Mouse (Mus musculus): ENCODE measurements at regions not wholly inside any gene's neighbourhood (a gene's known extent, or its start where the extent isn't known, plus 50 kb on each side); places are given as distances from the start of the nearest gene placed in this dataset.

DNA sequence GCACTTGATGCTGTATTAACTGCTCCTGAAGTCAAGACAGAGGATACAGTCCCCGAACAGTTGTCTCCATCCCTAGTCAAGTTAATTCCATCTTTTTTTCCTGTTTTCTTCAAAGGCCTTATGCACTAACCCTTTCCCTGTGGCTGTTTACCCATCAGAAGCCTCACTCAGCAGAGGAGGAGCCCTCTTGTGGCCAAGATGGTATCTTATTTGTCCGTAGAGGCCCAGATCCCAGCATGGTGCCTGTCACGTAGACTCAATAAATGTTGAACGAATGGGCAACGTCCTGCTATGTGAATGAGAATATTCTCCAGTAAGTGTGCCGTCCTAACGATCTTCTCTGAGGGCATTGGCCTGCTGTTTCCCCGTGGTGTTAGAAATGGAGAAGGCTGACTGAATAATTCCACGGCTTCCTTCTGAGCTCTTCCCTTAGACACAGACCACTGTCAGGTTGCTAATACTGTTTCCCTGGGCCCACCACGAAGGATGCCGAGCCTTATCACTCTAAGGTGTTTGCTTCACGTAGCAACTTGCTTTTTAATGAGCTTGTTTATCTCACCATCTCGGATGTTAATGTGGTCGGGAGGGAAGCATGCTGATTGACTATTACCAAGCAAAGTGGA is 113.1 kb upstream of the Fmo9 start:
- no peak for DNase-seq (ENCODE audit: low spot score)
- Histone ChIP-seq H3K36me3 (ENCODE audit: insufficient read depth, low read length) (no peaks in the 10 kb centered on the region), H3K27me3 (ENCODE audit: insufficient read depth, low read length) (no peaks in the 10 kb centered on the region), H3K4me2 (ENCODE audit: low read length) (no peak overlapping the region), H3K4me3 (replicated peaks; ENCODE audit: low read depth, low read length) (no peak overlapping the region), H3K9me3 (replicated peaks; ENCODE audit: low read length) (no peaks in the 10 kb centered on the region), H3K4me1 (replicated peaks; ENCODE audit: insufficient read depth, low read length) (no peaks in the 10 kb centered on the region), H3K9ac (ENCODE audit: low read depth, low read length) (no peak overlapping the region), H3K27ac (no peak overlapping the region)
- 56% methylated on average over 14 of the region's 14 CpGs for WGBS
- peak; percentile 50 for TF ChIP-seq CTCF (IDR thresholded peaks at IDR 0.05; ENCODE audit: low read depth)
- ATAC-seq (replicated peaks; ENCODE audit: low FRiP score, low read depth): no peak

DNA sequence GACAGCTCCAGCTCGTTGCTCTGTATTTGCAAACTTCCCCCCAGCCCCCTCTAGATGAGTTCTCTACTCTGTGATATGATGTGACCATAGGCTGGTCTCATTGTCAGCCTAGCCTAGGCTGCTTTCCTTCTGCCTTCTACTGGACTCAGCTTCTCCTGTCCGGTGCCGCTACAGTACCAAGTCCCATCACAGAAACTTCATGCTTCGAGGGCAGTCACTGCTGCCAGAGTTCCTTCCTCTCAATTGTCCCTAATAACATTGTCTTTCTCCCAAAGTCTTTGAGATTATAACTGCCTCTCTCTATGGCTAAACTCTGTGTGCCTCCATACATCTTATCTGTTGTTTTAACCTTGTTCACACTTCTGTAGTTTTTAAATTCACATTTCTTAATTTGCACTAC is 114.0 kb upstream of the Fmo9 start:
- Histone ChIP-seq H3K4me1 (replicated peaks; ENCODE audit: insufficient read depth, low read length) (no peaks in the 10 kb centered on the region), H3K4me3 (replicated peaks; ENCODE audit: low read depth, low read length) (no peak overlapping the region), H3K27ac (no peak overlapping the region), H3K27me3 (ENCODE audit: insufficient read depth, low read length) (no peaks in the 10 kb centered on the region), H3K9me3 (replicated peaks; ENCODE audit: low read length) (no peaks in the 10 kb centered on the region), H3K4me2 (ENCODE audit: low read length) (no peak overlapping the region), H3K36me3 (ENCODE audit: insufficient read depth, low read length) (no peaks in the 10 kb centered on the region), H3K9ac (ENCODE audit: low read depth, low read length) (no peak overlapping the region)
- ATAC-seq (replicated peaks; ENCODE audit: low FRiP score, low read depth) (no peak), DNase-seq (ENCODE audit: low spot score) (no peak)
- TF ChIP-seq CTCF (IDR thresholded peaks at IDR 0.05; ENCODE audit: low read depth): no peak
- 77% methylated on average over 4 of the region's 4 CpGs for WGBS

GRCm38 (mm10) chr1:166796362-166796925 is 114.8 kb upstream of the Fmo9 start:
- DNase-seq (ENCODE audit: low spot score): no peak
- no peaks in the 10 kb centered on the region for H3K4me1 ChIP-seq (replicated peaks; ENCODE audit: insufficient read depth, low read length)
- no peak overlapping the region for H3K27ac ChIP-seq
- no peaks in the 10 kb centered on the region for H3K36me3 ChIP-seq (ENCODE audit: insufficient read depth, low read length)
- no peak for TF ChIP-seq CTCF (IDR thresholded peaks at IDR 0.05; ENCODE audit: low read depth)
- H3K9ac ChIP-seq (ENCODE audit: low read depth, low read length): no peak overlapping the region
- ATAC-seq (replicated peaks; ENCODE audit: low FRiP score, low read depth): no peak
- H3K27me3 ChIP-seq (ENCODE audit: insufficient read depth, low read length): no peaks in the 10 kb centered on the region
- H3K9me3 ChIP-seq (replicated peaks; ENCODE audit: low read length): no peaks in the 10 kb centered on the region
- WGBS: 69% methylated on average over 6 of the region's 6 CpGs
- H3K4me2 ChIP-seq (ENCODE audit: low read length): no peak overlapping the region
- H3K4me3 ChIP-seq (replicated peaks; ENCODE audit: low read depth, low read length): no peak overlapping the region

GRCm38 (mm10) chr1:166796931-166797330 is 115.3 kb upstream of the Fmo9 start:
- Histone ChIP-seq H3K9me3 (replicated peaks; ENCODE audit: low read length) (no peaks in the 10 kb centered on the region), H3K4me2 (ENCODE audit: low read length) (no peak overlapping the region), H3K27ac (no peak overlapping the region), H3K27me3 (ENCODE audit: insufficient read depth, low read length) (no peaks in the 10 kb centered on the region), H3K4me1 (replicated peaks; ENCODE audit: insufficient read depth, low read length) (no peaks in the 10 kb centered on the region), H3K9ac (ENCODE audit: low read depth, low read length) (no peak overlapping the region), H3K36me3 (ENCODE audit: insufficient read depth, low read length) (no peaks in the 10 kb centered on the region), H3K4me3 (replicated peaks; ENCODE audit: low read depth, low read length) (no peak overlapping the region)
- no peak for ATAC-seq (replicated peaks; ENCODE audit: low FRiP score, low read depth)
- DNase-seq (ENCODE audit: low spot score): no peak
- WGBS: 74% methylated on average over 4 of the region's 4 CpGs
- no peak for TF ChIP-seq CTCF (IDR thresholded peaks at IDR 0.05; ENCODE audit: low read depth)

GRCm38 (mm10) chr1:166800953-166801603 is 119.4 kb upstream of the Fmo9 start:
- Histone ChIP-seq H3K4me3 (replicated peaks; ENCODE audit: low read depth, low read length) (no peak overlapping the region), H3K9ac (ENCODE audit: low read depth, low read length) (no peak overlapping the region), H3K9me3 (replicated peaks; ENCODE audit: low read length) (no peaks in the 10 kb centered on the region), H3K27ac (no peak overlapping the region), H3K4me1 (replicated peaks; ENCODE audit: insufficient read depth, low read length) (no peaks in the 10 kb centered on the region), H3K27me3 (ENCODE audit: insufficient read depth, low read length) (no peaks in the 10 kb centered on the region), H3K36me3 (ENCODE audit: insufficient read depth, low read length) (no peaks in the 10 kb centered on the region), H3K4me2 (ENCODE audit: low read length) (no peak overlapping the region)
- no peak for DNase-seq (ENCODE audit: low spot score)
- 67% methylated on average over 11 of the region's 11 CpGs for WGBS
- ATAC-seq (replicated peaks; ENCODE audit: low FRiP score, low read depth): no peak
- TF ChIP-seq CTCF (IDR thresholded peaks at IDR 0.05; ENCODE audit: low read depth): no peak

- Histone ChIP-seq H3K4me2 (ENCODE audit: low read length) (no peak overlapping the region), H3K36me3 (ENCODE audit: insufficient read depth, low read length) (no peaks in the 10 kb centered on the region), H3K4me3 (replicated peaks; ENCODE audit: low read depth, low read length) (no peak overlapping the region), H3K4me1 (replicated peaks; ENCODE audit: insufficient read depth, low read length) (no peaks in the 10 kb centered on the region), H3K27me3 (ENCODE audit: insufficient read depth, low read length) (no peaks in the 10 kb centered on the region), H3K9ac (ENCODE audit: low read depth, low read length) (no peak overlapping the region), H3K27ac (no peak overlapping the region), H3K9me3 (replicated peaks; ENCODE audit: low read length) (no peaks in the 10 kb centered on the region)
- 55% methylated on average over 4 of the region's 4 CpGs for WGBS
- DNase-seq (ENCODE audit: low spot score) (no peak), ATAC-seq (replicated peaks; ENCODE audit: low FRiP score, low read depth) (no peak)
- TF ChIP-seq CTCF (IDR thresholded peaks at IDR 0.05; ENCODE audit: low read depth): no peak
Measured at GRCm38 (mm10) chr1:166801929-166802328, 120.3 kb upstream of the Fmo9 start.
